Mouse (Mus musculus): ENCODE results near the gene Arpc1b. TPM values are rescaled to one million over a fixed set of nuclear protein-coding genes. Genes with fewer than 3 reads are reported as not detected.
"Not testable (repeated sequence)": the region's sequence is repeated elsewhere in the genome, so short reads cannot be mapped to it uniquely, and the experiment has no call there.

Arpc1b gene
- polyA plus RNA-seq, 1 experiment from 2014 or later = 255 TPM

GRCm38 (mm10) chr5:145115736-145116135 lies 1.7 kb downstream of the Arpc1b start:
- H3K4me3 ChIP-seq = peak overlapping the region; percentile 67; the same call in 1 of the 2 replicates
- H3K9ac ChIP-seq = no peak overlapping the region
- no peak for ATAC-seq (ENCODE audit: low FRiP score, low read depth)
- peak overlapping the region; percentile 91 for H3K4me2 ChIP-seq (replicated peaks)
- peaks cover 42% of the 10 kb centered on the region for H3K4me1 ChIP-seq
- peak overlapping the region; percentile 80 for H3K27ac ChIP-seq
- H3K36me3 ChIP-seq = peaks cover 10% of the 10 kb centered on the region
- no peaks in the 10 kb centered on the region for H3K27me3 ChIP-seq
- H3K9me3 ChIP-seq = 0 out of 2 replicates have a peak, but pooled peaks cover 5% of the 10 kb centered on the region
- WGBS = 71% methylated on average over 5 of the region's 5 CpGs

DNA sequence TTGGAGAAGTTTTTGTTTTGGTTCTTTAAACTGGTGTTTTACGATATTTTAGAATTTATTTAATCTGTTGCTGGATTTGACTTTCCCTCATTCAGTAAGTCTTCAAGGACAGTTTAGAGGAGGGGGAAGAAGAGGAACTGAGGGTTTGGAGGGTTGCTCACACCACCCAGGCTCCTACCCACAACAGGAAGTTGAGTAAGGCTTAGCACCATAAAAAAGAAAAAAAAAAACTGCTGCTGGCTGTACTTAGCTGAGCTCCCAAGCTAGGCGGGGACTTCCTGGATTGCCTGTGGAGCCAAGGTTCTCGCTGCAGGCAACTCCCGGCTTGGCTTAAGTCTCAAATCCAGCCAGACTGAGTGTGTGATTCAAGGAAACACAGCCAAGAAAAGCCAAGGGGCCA lies 2.3 kb downstream of the Arpc1b start:
- 19% methylated on average over 4 of the region's 4 CpGs for WGBS
- peak overlapping the region; percentile 80 for H3K27ac ChIP-seq

DNA sequence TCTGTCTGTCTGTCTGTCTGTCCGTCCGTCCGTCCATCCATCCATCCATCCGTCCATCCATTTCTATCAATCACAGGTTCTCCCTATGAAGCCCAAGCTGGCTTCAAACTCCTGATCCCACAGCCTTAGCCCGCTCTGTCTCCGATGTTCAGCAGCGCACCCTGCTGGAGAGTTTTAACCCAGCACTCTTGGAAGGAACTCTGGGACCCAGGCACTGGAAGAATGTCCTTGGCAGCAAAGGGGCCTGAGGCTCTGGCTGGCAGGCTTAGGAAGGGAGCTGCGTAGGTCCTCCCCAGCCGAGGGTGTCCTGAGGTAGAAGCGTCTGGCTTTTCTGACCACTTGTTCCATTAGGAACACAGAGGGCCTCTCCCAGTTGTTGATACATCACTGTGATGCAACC lies 2.9 kb downstream of the Arpc1b start:
- Histone ChIP-seq H3K4me3 (peak overlapping the region; percentile 15; the same call in 1 of the 2 replicates), H3K9me3 (0 out of 2 replicates have a peak, but pooled peaks cover 5% of the 10 kb centered on the region), H3K4me2 (replicated peaks) (peak overlapping the region; percentile 91), H3K27ac (peak overlapping the region; percentile 80), H3K36me3 (peaks cover 9% of the 10 kb centered on the region; the same call in 1 of the 2 replicates), H3K27me3 (no peaks in the 10 kb centered on the region), H3K4me1 (peaks cover 48% of the 10 kb centered on the region), H3K9ac (peak overlapping the region; percentile 43; the same call in 1 of the 2 replicates)
- no peak for ATAC-seq (ENCODE audit: low FRiP score, low read depth)
- whole genome bisulfite sequencing = 47% methylated on average over 10 of the region's 10 CpGs

More for the DNA sequence above, 2.3 kb downstream of the Arpc1b start:
- 0 out of 2 replicates have a peak, but pooled peaks cover 5% of the 10 kb centered on the region for H3K9me3 ChIP-seq
- no peaks in the 10 kb centered on the region for H3K27me3 ChIP-seq
- peak overlapping the region; percentile 15; the same call in 1 of the 2 replicates for H3K4me3 ChIP-seq
- ATAC-seq (ENCODE audit: low FRiP score, low read depth) = peak; percentile 45
- no peak overlapping the region for H3K9ac ChIP-seq
- H3K4me2 ChIP-seq (replicated peaks) = peak overlapping the region; percentile 91
- peaks cover 7% of the 10 kb centered on the region; the same call in 1 of the 2 replicates for H3K36me3 ChIP-seq
- H3K4me1 ChIP-seq = peaks cover 48% of the 10 kb centered on the region

DNA sequence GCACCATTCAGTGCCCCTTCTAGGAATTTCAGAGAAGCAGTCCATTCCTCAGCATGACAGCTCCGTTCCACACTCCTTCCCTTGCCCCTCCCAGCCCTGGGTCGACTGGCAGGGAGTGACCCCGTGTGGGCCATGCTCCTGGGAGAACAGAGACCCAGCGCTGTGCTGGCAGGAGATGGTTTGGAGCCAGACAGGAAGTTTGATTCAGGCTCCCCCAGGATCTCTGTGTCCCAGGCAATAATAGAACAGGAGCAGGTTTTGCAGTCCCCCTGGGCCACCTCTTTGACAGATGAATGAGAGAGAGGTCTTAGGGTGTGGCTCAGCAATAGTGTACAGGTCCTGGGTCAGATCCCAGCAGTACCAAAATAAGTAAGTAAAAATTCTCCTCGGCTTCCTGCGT lies 4.0 kb downstream of the Arpc1b start:
- no peak for ATAC-seq (ENCODE audit: low FRiP score, low read depth)
- Histone ChIP-seq H3K27ac (no peak overlapping the region), H3K4me3 (no peak overlapping the region), H3K9me3 (0 out of 2 replicates have a peak, but pooled peaks cover 5% of the 10 kb centered on the region), H3K4me1 (peaks cover 48% of the 10 kb centered on the region), H3K9ac (no peak overlapping the region), H3K36me3 (peaks cover 19% of the 10 kb centered on the region), H3K4me2 (replicated peaks) (no peak overlapping the region), H3K27me3 (no peaks in the 10 kb centered on the region)
- WGBS = 57% methylated on average over 6 of the region's 6 CpGs

GRCm38 (mm10) chr5:145118461-145118860 lies 4.4 kb downstream of the Arpc1b start:
- Histone ChIP-seq H3K4me2 (replicated peaks) (no peak overlapping the region), H3K4me1 (peaks cover 48% of the 10 kb centered on the region), H3K9ac (no peak overlapping the region), H3K9me3 (0 out of 2 replicates have a peak, but pooled peaks cover 5% of the 10 kb centered on the region), H3K27ac (no peak overlapping the region), H3K4me3 (no peak overlapping the region), H3K36me3 (peaks cover 24% of the 10 kb centered on the region), H3K27me3 (no peaks in the 10 kb centered on the region)
- ATAC-seq (ENCODE audit: low FRiP score, low read depth) = no peak
- WGBS = 87% methylated on average over 5 of the region's 5 CpGs

DNA sequence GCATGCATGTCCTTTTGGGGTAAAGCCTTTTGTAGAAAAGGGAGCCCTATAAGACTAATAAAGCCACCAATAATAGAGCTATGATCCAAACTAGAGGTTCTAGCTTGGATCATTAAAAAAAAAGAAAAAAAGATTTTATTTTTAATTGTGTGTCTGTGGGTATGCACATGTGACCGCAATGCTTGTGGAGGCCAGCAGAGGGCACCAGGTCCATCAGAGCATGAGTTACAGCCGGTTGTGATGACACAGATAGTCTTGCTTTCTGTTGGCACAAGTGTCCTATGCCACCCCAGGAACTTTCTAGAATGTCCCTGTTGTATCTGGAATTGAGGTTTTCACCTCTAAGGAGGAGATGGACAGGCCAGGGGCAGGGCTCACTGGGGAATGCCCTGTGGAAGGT lies 5.4 kb downstream of the Arpc1b start:
- Histone ChIP-seq H3K4me2 (replicated peaks) (no peak overlapping the region), H3K36me3 (peaks cover 33% of the 10 kb centered on the region), H3K9me3 (0 out of 2 replicates have a peak, but pooled peaks cover 5% of the 10 kb centered on the region), H3K4me1 (peaks cover 43% of the 10 kb centered on the region), H3K27me3 (no peaks in the 10 kb centered on the region), H3K4me3 (no peak overlapping the region), H3K9ac (no peak overlapping the region), H3K27ac (no peak overlapping the region)
- WGBS = 93% methylated on average over 2 of the region's 2 CpGs
- ATAC-seq (ENCODE audit: low FRiP score, low read depth) = no peak

DNA sequence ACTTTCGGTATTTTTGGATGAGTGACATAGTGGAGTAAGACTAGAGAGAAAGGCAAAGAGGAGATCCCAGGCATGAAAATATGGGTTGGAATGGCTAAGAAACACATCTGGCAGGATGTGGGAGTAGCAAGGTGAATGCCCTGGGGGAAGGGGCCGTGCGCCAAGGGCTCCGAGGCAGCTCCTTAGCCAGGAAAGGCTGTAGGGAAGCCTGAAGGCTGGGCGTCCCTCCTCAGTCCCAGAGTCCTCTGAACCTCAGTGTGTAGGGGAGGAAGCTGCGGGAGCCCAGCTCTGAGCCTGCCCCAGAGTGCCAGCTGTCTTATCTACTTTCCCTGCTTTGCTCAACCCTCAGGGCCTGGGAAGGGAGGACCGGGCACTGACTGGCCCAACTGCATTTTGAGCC lies 6.9 kb downstream of the Arpc1b start:
- Histone ChIP-seq H3K27ac (0 out of 2 replicates have a peak overlapping the region, but pooled peaks have one; percentile 28), H3K9ac (peak overlapping the region; percentile 43), H3K27me3 (no peaks in the 10 kb centered on the region), H3K4me2 (replicated peaks) (no peak overlapping the region), H3K4me1 (peaks cover 30% of the 10 kb centered on the region), H3K9me3 (0 out of 2 replicates have a peak, but pooled peaks cover 5% of the 10 kb centered on the region), H3K4me3 (no peak overlapping the region), H3K36me3 (peaks cover 48% of the 10 kb centered on the region)
- no peak for ATAC-seq (ENCODE audit: low FRiP score, low read depth)
- 36% methylated on average over 7 of the region's 7 CpGs for WGBS

- peaks cover 71% of the 10 kb centered on the region for H3K36me3 ChIP-seq
Measured at GRCm38 (mm10) chr5:145123396-145123795, 9.4 kb downstream of the Arpc1b start.

DNA sequence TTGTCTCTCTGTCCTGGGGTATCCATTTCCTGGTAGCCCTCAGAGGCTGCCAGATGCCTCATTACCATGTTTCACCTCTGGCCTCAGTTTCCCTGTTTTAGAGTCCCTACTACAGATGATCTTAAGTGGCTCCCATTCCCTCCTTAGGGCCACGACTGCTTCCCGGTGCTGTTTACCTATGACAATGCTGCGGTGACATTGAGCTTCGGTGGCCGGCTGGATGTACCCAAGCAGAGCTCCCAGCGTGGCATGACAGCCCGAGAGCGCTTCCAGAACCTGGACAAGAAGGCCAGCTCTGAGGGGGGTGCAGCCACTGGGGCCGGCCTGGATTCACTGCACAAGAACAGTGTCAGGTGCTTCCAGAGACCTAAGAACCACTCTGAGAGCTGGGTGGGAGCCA lies 12.6 kb downstream of the Arpc1b start:
- 95% methylated on average over 9 of the region's 9 CpGs for WGBS
- H3K4me1 ChIP-seq = no peaks in the 10 kb centered on the region
- H3K9me3 ChIP-seq = no peaks in the 10 kb centered on the region
- H3K4me3 ChIP-seq = no peak overlapping the region
- peaks cover 93% of the 10 kb centered on the region for H3K36me3 ChIP-seq
- H3K9ac ChIP-seq = no peak overlapping the region
- H3K27ac ChIP-seq = no peak overlapping the region
- no peaks in the 10 kb centered on the region for H3K27me3 ChIP-seq
- no peak for ATAC-seq (ENCODE audit: low FRiP score, low read depth)
- H3K4me2 ChIP-seq (replicated peaks) = no peak overlapping the region

More at GRCm38 (mm10) chr5:145123396-145123795, 9.4 kb downstream of the Arpc1b start:
- Histone ChIP-seq H3K4me3 (no peak overlapping the region), H3K9ac (no peak overlapping the region), H3K27ac (no peak overlapping the region), H3K9me3 (0 out of 2 replicates have a peak, but pooled peaks cover 5% of the 10 kb centered on the region), H3K27me3 (no peaks in the 10 kb centered on the region), H3K4me2 (replicated peaks) (no peak overlapping the region), H3K4me1 (peaks cover 11% of the 10 kb centered on the region)
- 93% methylated on average over 19 of the region's 19 CpGs for WGBS
- no peak for ATAC-seq (ENCODE audit: low FRiP score, low read depth)

GRCm38 (mm10) chr5:145129124-145129523 lies 15.1 kb downstream of the Arpc1b start:
- Histone ChIP-seq H3K4me2 (replicated peaks) (no peak overlapping the region), H3K9ac (no peak overlapping the region), H3K36me3 (peaks cover 95% of the 10 kb centered on the region), H3K4me1 (no peaks in the 10 kb centered on the region), H3K9me3 (no peaks in the 10 kb centered on the region), H3K27me3 (no peaks in the 10 kb centered on the region), H3K27ac (no peak overlapping the region), H3K4me3 (no peak overlapping the region)
- 97% methylated on average over 4 of the region's 4 CpGs for WGBS
- ATAC-seq (ENCODE audit: low FRiP score, low read depth) = no peak

DNA sequence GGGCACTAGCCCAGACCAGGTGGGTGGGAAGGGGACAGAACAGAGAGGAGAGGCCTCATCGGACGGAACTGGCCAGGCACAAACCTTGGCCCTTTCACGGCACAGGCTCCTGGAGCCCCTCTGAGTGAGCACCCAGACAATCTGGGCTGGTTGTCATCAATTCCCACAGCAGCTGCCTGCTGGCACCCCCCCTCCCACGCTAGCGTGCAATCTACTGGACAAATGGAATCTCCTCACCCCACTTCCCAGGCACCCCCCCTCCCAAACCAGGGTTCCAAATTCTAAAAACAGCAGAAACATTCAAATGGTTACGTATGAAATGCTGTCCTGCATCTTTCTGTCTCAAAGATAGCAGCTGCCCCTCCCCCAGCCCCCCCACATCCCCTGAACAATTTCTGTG lies 15.8 kb downstream of the Arpc1b start:
- H3K27ac ChIP-seq; H3K9me3 ChIP-seq; H3K4me3 ChIP-seq; ATAC-seq (ENCODE audit: low FRiP score, low read depth); H3K27me3 ChIP-seq; H3K4me2 ChIP-seq (replicated peaks); H3K9ac ChIP-seq; H3K4me1 ChIP-seq: not testable (repeated sequence)
- 88% methylated on average over 4 of the region's 6 CpGs for WGBS
- peaks cover 95% of the 10 kb centered on the region for H3K36me3 ChIP-seq

DNA sequence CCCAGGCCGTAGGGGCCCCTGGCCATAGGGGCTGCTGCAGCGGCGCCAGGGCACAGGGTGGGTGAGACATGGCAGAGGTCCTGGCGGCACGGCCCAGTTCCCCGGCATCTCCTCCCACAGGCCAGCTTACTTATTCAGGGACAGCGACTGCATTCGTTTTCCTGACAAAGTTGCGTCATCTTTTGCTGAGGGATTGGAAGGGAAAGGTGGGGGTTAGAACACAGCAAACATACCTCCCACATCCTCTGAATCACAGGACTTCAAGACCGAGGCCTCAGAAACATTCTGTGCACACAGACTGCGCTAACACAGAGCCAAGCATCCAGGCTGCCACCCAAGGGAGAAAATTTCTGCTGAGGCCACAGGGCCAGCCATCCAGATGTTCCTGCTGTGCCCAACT lies 16.2 kb downstream of the Arpc1b start:
- no peak for ATAC-seq (ENCODE audit: low FRiP score, low read depth)

DNA sequence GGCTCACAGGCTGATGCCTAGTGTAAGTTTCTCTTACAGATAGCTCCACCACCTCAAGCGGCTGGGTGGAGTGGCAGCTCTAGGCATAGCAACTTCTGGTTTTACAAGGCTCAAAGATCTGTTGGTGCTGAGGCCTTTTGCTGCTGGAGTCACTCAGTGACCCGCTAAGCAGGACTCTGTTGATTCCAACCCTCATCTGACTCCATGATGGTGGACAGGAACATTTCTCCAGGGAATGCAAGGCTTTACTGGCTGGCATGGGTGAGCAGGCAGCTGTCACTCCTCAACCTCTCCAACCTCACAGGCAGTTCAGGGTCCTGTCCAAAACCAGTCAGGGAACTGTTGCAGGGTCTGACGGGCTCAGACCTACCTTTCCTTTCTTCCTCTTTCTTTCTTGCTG lies 17.0 kb downstream of the Arpc1b start:
- 91% methylated on average over 3 of the region's 3 CpGs for WGBS
- peaks cover 95% of the 10 kb centered on the region for H3K36me3 ChIP-seq
- no peak overlapping the region for H3K4me3 ChIP-seq
- H3K27me3 ChIP-seq = no peaks in the 10 kb centered on the region
- no peak overlapping the region for H3K27ac ChIP-seq
- no peak overlapping the region for H3K9ac ChIP-seq
- no peaks in the 10 kb centered on the region for H3K9me3 ChIP-seq
- no peak overlapping the region for H3K4me2 ChIP-seq (replicated peaks)
- no peaks in the 10 kb centered on the region for H3K4me1 ChIP-seq
- ATAC-seq (ENCODE audit: low FRiP score, low read depth) = no peak

More for the DNA sequence above, 16.2 kb downstream of the Arpc1b start:
- H3K27me3 ChIP-seq = no peaks in the 10 kb centered on the region
- no peak overlapping the region for H3K27ac ChIP-seq
- peaks cover 95% of the 10 kb centered on the region for H3K36me3 ChIP-seq
- no peak overlapping the region for H3K4me3 ChIP-seq
- 90% methylated on average over 11 of the region's 11 CpGs for WGBS
- no peak overlapping the region for H3K4me2 ChIP-seq (replicated peaks)
- H3K4me1 ChIP-seq = no peaks in the 10 kb centered on the region
- H3K9ac ChIP-seq = no peak overlapping the region
- H3K9me3 ChIP-seq = no peaks in the 10 kb centered on the region

Data from limb, embryonic 13.5 days (tissue).